Mouse (Mus musculus): ENCODE measurements around the gene Gm10188. TPM values are rescaled to one million over a fixed set of nuclear protein-coding genes. Genes with fewer than 3 reads are reported as not detected.

Gene Gm10188
- total and polyA plus RNA-seq, 3 experiments = not detected

DNA sequence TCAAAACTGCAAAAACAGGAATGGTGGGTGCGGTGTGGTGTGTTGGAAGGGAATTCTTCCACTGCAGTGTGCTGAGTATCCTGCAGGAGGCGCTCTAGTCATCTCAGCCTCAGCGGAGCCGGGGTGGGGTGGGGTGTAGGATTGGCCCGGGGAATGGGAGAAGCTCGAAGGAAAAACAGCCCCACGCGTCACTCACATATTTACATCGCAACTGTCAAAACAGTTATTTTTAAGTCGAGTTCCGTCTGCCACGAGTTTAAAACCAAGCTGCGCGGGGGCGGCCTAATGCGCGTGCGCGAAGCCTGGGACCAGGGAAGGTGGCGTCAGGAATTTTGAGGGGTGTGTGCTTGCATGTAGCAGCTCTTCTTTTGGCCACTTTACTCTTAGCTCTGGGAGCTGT is 17.3 kb downstream of the Gm10188 start:
- no peak overlapping the region for H3K4me3 ChIP-seq (replicated peaks in 1 of 3; ENCODE audit: low read depth in 2 of 3, low read length in 2 of 3, poor library complexity in 1 of 3)
- no peaks in the 10 kb centered on the region for H3K79me2 ChIP-seq (replicated peaks; ENCODE audit: control insufficient read depth, extremely low read depth, insufficient read depth, poor library complexity, severe bottlenecking)
- in situ Hi-C loops (cut with MboI; ENCODE audit: low pct_ligation_motif_present, low pct_unique_long_range_greater_than_20kb, low sequenced_read_pairs) (loop anchor here (10.0 kb wide), 1 partner anchor 47 kb away; no protein-coding TSS in a partner anchor), dilution Hi-C loops (cut with MboI; ENCODE audit: extremely low pct_ligation_motif_present, extremely low pct_unique_long_range_greater_than_20kb, low sequenced_read_pairs) (no loop called here)
- H3K27me3 ChIP-seq (replicated peaks) = peaks cover 86% of the 10 kb centered on the region
- no peaks in the 10 kb centered on the region for H3K9me3 ChIP-seq (replicated peaks; ENCODE audit: low read length)
- H3K27ac ChIP-seq (ENCODE audit: insufficient read depth, low read depth) = no peak overlapping the region
- H3K4me1 ChIP-seq (ENCODE audit: control insufficient read depth in 1 of 2, insufficient read depth in 2 of 2) = peaks cover 0 to 15% of the 10 kb centered on the region in 2 experiments; a peak in 2 of 4 replicates
- H3K4me2 ChIP-seq (ENCODE audit: insufficient read depth, low read depth, poor library complexity, severe bottlenecking) = no peak overlapping the region
- no peak overlapping the region for H3K9ac ChIP-seq (ENCODE audit: insufficient read depth, low read depth)
- TF ChIP-seq CTCF (conservative IDR thresholded peaks at IDR 0.05 in 1 of 2, IDR thresholded peaks at IDR 0.05 in 1 of 2; ENCODE audit: low read depth in 2 of 2, low read length in 2 of 2) (peak; percentile 31 to 65; a peak in 3 of 4 replicates), RAD21 (IDR thresholded peaks at IDR 0.05; ENCODE audit: low read depth, low read length) (peak; percentile 14), USF1 (IDR thresholded peaks at IDR 0.05; ENCODE audit: low read depth, low read length) (no peak), NRF1 (IDR thresholded peaks at IDR 0.05; ENCODE audit: low read depth, low read length) (peak; percentile 73), SMC3 (IDR thresholded peaks at IDR 0.05; ENCODE audit: low read depth, low read length) (peak; percentile 25)
- DNase-seq (ENCODE audit: extremely low read depth) = no peak
- H3K36me3 ChIP-seq (replicated peaks in 1 of 2; ENCODE audit: control insufficient read depth in 1 of 2, insufficient read depth in 1 of 2, low read length in 1 of 2) = no peaks in the 10 kb centered on the region

DNA sequence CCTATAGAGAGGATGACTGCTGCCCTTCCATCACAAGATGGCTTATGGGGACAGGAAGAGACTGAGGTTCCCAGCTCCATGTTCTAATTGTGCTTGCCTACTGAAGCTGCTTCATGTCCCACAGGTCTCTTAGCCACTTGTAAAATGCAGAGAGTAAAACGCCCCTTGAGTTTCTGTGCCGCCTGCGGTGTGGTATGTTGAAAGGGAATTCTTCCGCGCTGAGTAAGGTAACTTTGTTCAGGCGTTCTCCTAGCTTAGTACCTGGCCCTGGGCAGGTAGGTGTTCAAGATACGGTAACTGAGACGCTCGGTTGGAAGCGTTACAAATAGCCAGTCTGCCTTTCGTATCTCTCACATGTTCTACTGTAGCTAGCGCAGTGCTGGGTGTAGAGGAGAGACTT is 17.9 kb downstream of the Gm10188 start:
- in situ Hi-C loops (cut with MboI; ENCODE audit: low pct_ligation_motif_present, low pct_unique_long_range_greater_than_20kb, low sequenced_read_pairs) = loop anchor here (10.0 kb wide), 1 partner anchor 47 kb away; no protein-coding TSS in a partner anchor
- no peaks in the 10 kb centered on the region for H3K9me3 ChIP-seq (replicated peaks; ENCODE audit: low read length)
- DNase-seq (ENCODE audit: extremely low read depth) = no peak
- H3K4me1 ChIP-seq (ENCODE audit: control insufficient read depth in 1 of 2, insufficient read depth in 2 of 2) = peaks cover 0 to 9% of the 10 kb centered on the region in 2 experiments; a peak in 2 of 4 replicates
- no peak overlapping the region for H3K27ac ChIP-seq (ENCODE audit: insufficient read depth, low read depth)
- no peak overlapping the region for H3K4me3 ChIP-seq (replicated peaks in 1 of 3; ENCODE audit: low read depth in 2 of 3, low read length in 2 of 3, poor library complexity in 1 of 3)
- H3K27me3 ChIP-seq (replicated peaks) = peaks cover 86% of the 10 kb centered on the region
- TF ChIP-seq JUN (IDR thresholded peaks at IDR 0.05; ENCODE audit: insufficient read depth, low read depth, low read length) (no peak), JUND (conservative IDR thresholded peaks at IDR 0.05; ENCODE audit: low read depth, low read length) (no peak), TCF12 (IDR thresholded peaks at IDR 0.05; ENCODE audit: low read depth, low read length) (no peak), IRF4 (IDR thresholded peaks at IDR 0.05; ENCODE audit: low read depth, low read length) (no peak), POLR2AphosphoS2 (IDR thresholded peaks at IDR 0.05; ENCODE audit: low read depth, low read length) (no peak)
- H3K36me3 ChIP-seq (replicated peaks in 1 of 2; ENCODE audit: control insufficient read depth in 1 of 2, insufficient read depth in 1 of 2, low read length in 1 of 2) = no peaks in the 10 kb centered on the region
- H3K79me2 ChIP-seq (replicated peaks; ENCODE audit: control insufficient read depth, extremely low read depth, insufficient read depth, poor library complexity, severe bottlenecking) = no peaks in the 10 kb centered on the region
- no peak overlapping the region for H3K9ac ChIP-seq (ENCODE audit: insufficient read depth, low read depth)
- dilution Hi-C loops (cut with MboI; ENCODE audit: extremely low pct_ligation_motif_present, extremely low pct_unique_long_range_greater_than_20kb, low sequenced_read_pairs) = no loop called here
- H3K4me2 ChIP-seq (ENCODE audit: insufficient read depth, low read depth, poor library complexity, severe bottlenecking) = no peak overlapping the region

DNA sequence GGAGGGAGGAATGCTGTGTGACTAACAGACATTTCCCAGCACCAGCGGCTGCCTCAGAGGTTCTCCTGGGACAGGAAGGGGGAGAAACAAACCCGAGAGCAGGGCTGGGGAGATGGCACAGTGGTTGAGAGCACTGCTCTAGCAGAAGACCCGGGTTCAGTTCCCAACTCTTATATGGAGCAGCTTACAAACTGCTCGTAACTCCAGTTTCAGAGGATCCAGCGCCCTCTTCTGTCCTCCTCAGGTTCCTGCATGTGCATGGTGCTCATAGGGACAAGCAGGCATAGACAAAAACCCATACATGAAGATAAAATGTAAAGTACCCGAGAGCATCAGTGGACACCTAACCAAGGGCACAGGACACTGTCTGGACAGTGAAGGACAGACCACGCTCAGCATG is 18.6 kb downstream of the Gm10188 start:
- peaks cover 0 to 2% of the 10 kb centered on the region in 2 experiments; a peak in 2 of 4 replicates for H3K4me1 ChIP-seq (ENCODE audit: control insufficient read depth in 1 of 2, insufficient read depth in 2 of 2)
- peak; percentile 62 for TF ChIP-seq RAD21 (IDR thresholded peaks at IDR 0.05; ENCODE audit: low read depth, low read length)
- no peak for TF ChIP-seq JUND (conservative IDR thresholded peaks at IDR 0.05; ENCODE audit: low read depth, low read length)
- TF ChIP-seq SMC3 (IDR thresholded peaks at IDR 0.05; ENCODE audit: low read depth, low read length) = peak; percentile 63
- TF ChIP-seq TBP (conservative IDR thresholded peaks at IDR 0.05; ENCODE audit: low read depth, low read length) = no peak
- TF ChIP-seq USF2 (conservative IDR thresholded peaks at IDR 0.05; ENCODE audit: low read depth, low read length) = no peak
- TF ChIP-seq BHLHE40 (IDR thresholded peaks at IDR 0.05; ENCODE audit: low read depth, low read length) = no peak
- TF ChIP-seq MYC (IDR thresholded peaks at IDR 0.05; ENCODE audit: low read depth, low read length) = no peak
- TF ChIP-seq IRF4 (IDR thresholded peaks at IDR 0.05; ENCODE audit: low read depth, low read length) = no peak
- TF ChIP-seq USF1 (IDR thresholded peaks at IDR 0.05; ENCODE audit: low read depth, low read length) = no peak
- peak; percentile 71 for TF ChIP-seq CTCF (conservative IDR thresholded peaks at IDR 0.05 in 1 of 2, IDR thresholded peaks at IDR 0.05 in 1 of 2; ENCODE audit: low read depth in 2 of 2, low read length in 2 of 2)
- no peak for TF ChIP-seq ZC3H11A (IDR thresholded peaks at IDR 0.05; ENCODE audit: low read depth, low read length)
- TF ChIP-seq MAX (IDR thresholded peaks at IDR 0.05; ENCODE audit: low read length) = no peak
- no peak for TF ChIP-seq NELFE (IDR thresholded peaks at IDR 0.05; ENCODE audit: low read depth, low read length)
- no peak for TF ChIP-seq ZNF384 (IDR thresholded peaks at IDR 0.05; ENCODE audit: low read depth, low read length)
- TF ChIP-seq ZKSCAN1 (IDR thresholded peaks at IDR 0.05; ENCODE audit: borderline replicate concordance, low read depth, low read length) = no peak
- no peak for TF ChIP-seq ZMIZ1 (IDR thresholded peaks at IDR 0.05; ENCODE audit: low read depth, low read length)
- no peak for TF ChIP-seq MXI1 (IDR thresholded peaks at IDR 0.05; ENCODE audit: low read depth, low read length)
- H3K79me2 ChIP-seq (replicated peaks; ENCODE audit: control insufficient read depth, extremely low read depth, insufficient read depth, poor library complexity, severe bottlenecking) = no peaks in the 10 kb centered on the region
- no peak overlapping the region for H3K27ac ChIP-seq (ENCODE audit: insufficient read depth, low read depth)
- peak; percentile 50 for DNase-seq (ENCODE audit: extremely low read depth)
- peaks cover 87% of the 10 kb centered on the region for H3K27me3 ChIP-seq (replicated peaks)
- no peaks in the 10 kb centered on the region for H3K9me3 ChIP-seq (replicated peaks; ENCODE audit: low read length)
- H3K9ac ChIP-seq (ENCODE audit: insufficient read depth, low read depth) = no peak overlapping the region
- no peaks in the 10 kb centered on the region for H3K36me3 ChIP-seq (replicated peaks in 1 of 2; ENCODE audit: control insufficient read depth in 1 of 2, insufficient read depth in 1 of 2, low read length in 1 of 2)
- dilution Hi-C loops (cut with MboI; ENCODE audit: extremely low pct_ligation_motif_present, extremely low pct_unique_long_range_greater_than_20kb, low sequenced_read_pairs) (no loop called here), in situ Hi-C loops (cut with MboI; ENCODE audit: low pct_ligation_motif_present, low pct_unique_long_range_greater_than_20kb, low sequenced_read_pairs) (loop anchor here (10.0 kb wide), 1 partner anchor 46 kb away; no protein-coding TSS in a partner anchor)
- no peak overlapping the region for H3K4me2 ChIP-seq (ENCODE audit: insufficient read depth, low read depth, poor library complexity, severe bottlenecking)
- no peak overlapping the region for H3K4me3 ChIP-seq (replicated peaks in 1 of 3; ENCODE audit: low read depth in 2 of 3, low read length in 2 of 3, poor library complexity in 1 of 3)
